Mouse (Mus musculus): Measurements from ENCODE around the gene Tmtc4. TPM values are rescaled to one million over a fixed set of nuclear protein-coding genes. Genes with fewer than 3 reads are reported as not detected.
A peak's percentile ranks its signal among the peaks of the same experiment; 100 is the strongest.

Tmtc4 gene
- total and polyA plus RNA-seq, 3 experiments, result 5.7 to 10.2 (median 7.3) TPM

GRCm38 (mm10) chr14:122942757-122943474, 40.9 kb downstream of the Tmtc4 start:
- 93% methylated on average over 4 of the region's 4 CpGs for WGBS
- no peaks in the 10 kb centered on the region for H3K4me1 ChIP-seq (ENCODE audit: control insufficient read depth, insufficient read depth, low read length)
- TF ChIP-seq POLR2A (IDR thresholded peaks at IDR 0.05; ENCODE audit: insufficient read depth, low read depth, low read length) (no peak), EP300 (IDR thresholded peaks at IDR 0.05; ENCODE audit: insufficient read depth, low read depth, low read length) (no peak), CTCF (IDR thresholded peaks at IDR 0.05) (no peak)
- no peaks in the 10 kb centered on the region for H3K36me3 ChIP-seq (ENCODE audit: control insufficient read depth, insufficient read depth, low read length)
- no peak overlapping the region for H3K9ac ChIP-seq (ENCODE audit: low read depth, low read length)
- H3K27me3 ChIP-seq (ENCODE audit: control insufficient read depth, insufficient read depth, low read length), result no peaks in the 10 kb centered on the region
- H3K79me2 ChIP-seq (replicated peaks; ENCODE audit: control insufficient read depth, insufficient read depth, low read length), result no peaks in the 10 kb centered on the region
- no peak overlapping the region for H3K4me3 ChIP-seq
- intact Hi-C loops (cut with DNase I), result no loop called here
- H3K27ac ChIP-seq, result no peak overlapping the region
- no peak for DNase-seq

GRCm38 (mm10) chr14:122936460-122936859, 47.4 kb downstream of the Tmtc4 start:
- no peaks in the 10 kb centered on the region for H3K79me2 ChIP-seq (replicated peaks; ENCODE audit: control insufficient read depth, insufficient read depth, low read length)
- no peak overlapping the region for H3K27ac ChIP-seq
- H3K27me3 ChIP-seq (ENCODE audit: control insufficient read depth, insufficient read depth, low read length), result no peaks in the 10 kb centered on the region
- WGBS, result 90% methylated on average over 1 of the region's 1 CpGs
- H3K4me1 ChIP-seq (ENCODE audit: control insufficient read depth, insufficient read depth, low read length), result no peaks in the 10 kb centered on the region
- DNase-seq, result no peak
- no peak for TF ChIP-seq POLR2A (IDR thresholded peaks at IDR 0.05; ENCODE audit: insufficient read depth, low read depth, low read length)
- 0 out of 2 replicates have a peak, but pooled peaks have one; percentile 5 for TF ChIP-seq CTCF (IDR thresholded peaks at IDR 0.05)
- H3K36me3 ChIP-seq (ENCODE audit: control insufficient read depth, insufficient read depth, low read length), result no peaks in the 10 kb centered on the region
- intact Hi-C loops (cut with DNase I), result no loop called here
- no peak overlapping the region for H3K9ac ChIP-seq (ENCODE audit: low read depth, low read length)
- no peak overlapping the region for H3K4me3 ChIP-seq

DNA sequence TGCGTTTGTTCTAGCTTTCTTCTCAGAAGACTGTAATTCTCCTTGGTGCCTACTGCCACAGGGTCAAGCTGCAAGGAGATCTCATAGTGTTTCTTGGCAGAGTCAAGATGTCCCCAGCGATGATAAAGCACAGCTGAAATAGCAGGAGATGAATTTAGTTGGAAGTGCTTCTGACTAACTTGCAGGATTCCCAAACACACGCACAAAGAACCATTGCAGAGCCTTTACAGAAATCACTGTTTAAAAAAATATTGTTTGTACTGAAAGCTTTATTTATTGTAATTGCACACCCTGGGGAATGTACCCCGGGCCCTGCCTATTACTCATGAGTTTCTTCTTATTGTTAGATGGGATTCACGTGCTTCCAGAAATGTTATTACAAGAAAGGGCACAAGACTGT, 63.8 kb downstream of the Tmtc4 start:
- no peak overlapping the region for H3K27ac ChIP-seq
- H3K4me3 ChIP-seq, result no peak overlapping the region
- H3K4me1 ChIP-seq (ENCODE audit: control insufficient read depth, insufficient read depth, low read length), result no peaks in the 10 kb centered on the region
- intact Hi-C loops (cut with DNase I), result no loop called here
- WGBS, result 54% methylated on average over 5 of the region's 5 CpGs
- H3K36me3 ChIP-seq (ENCODE audit: control insufficient read depth, insufficient read depth, low read length), result no peaks in the 10 kb centered on the region
- no peak overlapping the region for H3K9ac ChIP-seq (ENCODE audit: low read depth, low read length)
- H3K27me3 ChIP-seq (ENCODE audit: control insufficient read depth, insufficient read depth, low read length), result no peaks in the 10 kb centered on the region
- H3K79me2 ChIP-seq (replicated peaks; ENCODE audit: control insufficient read depth, insufficient read depth, low read length), result no peaks in the 10 kb centered on the region
- TF ChIP-seq CTCF (IDR thresholded peaks at IDR 0.05) (no peak), EP300 (IDR thresholded peaks at IDR 0.05; ENCODE audit: insufficient read depth, low read depth, low read length) (no peak), POLR2A (IDR thresholded peaks at IDR 0.05; ENCODE audit: insufficient read depth, low read depth, low read length) (no peak)
- no peak for DNase-seq

DNA sequence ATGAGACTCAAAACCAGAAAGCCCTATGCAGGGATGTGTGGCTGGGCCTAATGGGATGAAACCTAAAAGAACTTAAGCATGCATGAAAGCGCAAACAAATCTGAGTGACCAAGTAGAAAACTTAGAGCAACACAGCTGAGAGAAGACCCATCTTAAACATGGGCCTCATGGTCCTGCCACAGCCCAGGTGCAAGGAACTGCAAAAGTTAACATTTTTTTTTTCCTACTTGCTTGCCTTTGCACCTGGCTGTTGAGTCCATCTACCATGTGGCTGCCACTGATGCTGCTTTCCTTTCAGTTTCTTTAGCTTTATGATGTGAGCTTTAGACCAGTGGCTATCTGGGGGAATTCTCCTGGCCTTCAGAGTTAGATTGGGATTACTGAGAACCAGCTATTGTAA, 66.2 kb downstream of the Tmtc4 start:
- intact Hi-C loops (cut with DNase I), result no loop called here
- 97% methylated on average over 1 of the region's 1 CpGs for WGBS
- Histone ChIP-seq H3K4me3 (no peak overlapping the region), H3K79me2 (replicated peaks; ENCODE audit: control insufficient read depth, insufficient read depth, low read length) (no peaks in the 10 kb centered on the region), H3K4me1 (ENCODE audit: control insufficient read depth, insufficient read depth, low read length) (no peaks in the 10 kb centered on the region; the same call in 1 of the 2 replicates), H3K36me3 (ENCODE audit: control insufficient read depth, insufficient read depth, low read length) (no peaks in the 10 kb centered on the region), H3K9ac (ENCODE audit: low read depth, low read length) (no peak overlapping the region), H3K27ac (no peak overlapping the region), H3K27me3 (ENCODE audit: control insufficient read depth, insufficient read depth, low read length) (no peaks in the 10 kb centered on the region)
- TF ChIP-seq CTCF (IDR thresholded peaks at IDR 0.05) (no peak), POLR2A (IDR thresholded peaks at IDR 0.05; ENCODE audit: insufficient read depth, low read depth, low read length) (no peak), EP300 (IDR thresholded peaks at IDR 0.05; ENCODE audit: insufficient read depth, low read depth, low read length) (no peak)
- no peak for DNase-seq

GRCm38 (mm10) chr14:122913657-122914056, 70.2 kb downstream of the Tmtc4 start, which contains the start of gene Ggact:
TSS of gene Ggact (minus strand) at chr14:122913757.
- Histone ChIP-seq H3K9ac (ENCODE audit: low read depth, low read length) (peak within 1 kb of the TSS; percentile 91), H3K4me3 (peak within 1 kb of the TSS; percentile 74), H3K4me1 (ENCODE audit: control insufficient read depth, insufficient read depth, low read length) (peaks cover 2% of the 10 kb centered on the region; the same call in 1 of the 2 replicates), H3K27ac (peak within 1 kb of the TSS; percentile 79), H3K36me3 (ENCODE audit: control insufficient read depth, insufficient read depth, low read length) (no peaks in the 10 kb centered on the region), H3K79me2 (replicated peaks; ENCODE audit: control insufficient read depth, insufficient read depth, low read length) (no peaks in the 10 kb centered on the region), H3K27me3 (ENCODE audit: control insufficient read depth, insufficient read depth, low read length) (no peaks in the 10 kb centered on the region)
- TF ChIP-seq POLR2A (IDR thresholded peaks at IDR 0.05; ENCODE audit: insufficient read depth, low read depth, low read length) (no peak), EP300 (IDR thresholded peaks at IDR 0.05; ENCODE audit: insufficient read depth, low read depth, low read length) (no peak), CTCF (IDR thresholded peaks at IDR 0.05) (no peak)
- DNase-seq, result no peak
- intact Hi-C loops (cut with DNase I), result loop anchor here (2.0 kb wide), 1 partner anchor 69 kb away; no protein-coding TSS in a partner anchor
- WGBS, result 85% methylated on average over 6 of the region's 6 CpGs

- DNase-seq, result peak; percentile 77 to 79
Observed at GRCm38 (mm10) chr14:122912812-122913498, 70.9 kb downstream of the Tmtc4 start.

More at GRCm38 (mm10) chr14:122912812-122913498, 70.9 kb downstream of the Tmtc4 start:
- Histone ChIP-seq H3K4me3 (peak overlapping the region; percentile 74), H3K79me2 (replicated peaks; ENCODE audit: control insufficient read depth, insufficient read depth, low read length) (no peaks in the 10 kb centered on the region), H3K27ac (peak overlapping the region; percentile 79), H3K27me3 (ENCODE audit: control insufficient read depth, insufficient read depth, low read length) (no peaks in the 10 kb centered on the region), H3K4me1 (ENCODE audit: control insufficient read depth, insufficient read depth, low read length) (peaks cover 2% of the 10 kb centered on the region; the same call in 1 of the 2 replicates), H3K36me3 (ENCODE audit: control insufficient read depth, insufficient read depth, low read length) (no peaks in the 10 kb centered on the region), H3K9ac (ENCODE audit: low read depth, low read length) (peak overlapping the region; percentile 91)
- intact Hi-C loops (cut with DNase I), result loop anchor here (2.0 kb wide), 1 partner anchor 70 kb away; no protein-coding TSS in a partner anchor
- TF ChIP-seq CTCF (IDR thresholded peaks at IDR 0.05), result 0 out of 2 replicates have a peak, but pooled peaks have one; percentile 9
- TF ChIP-seq EP300 (IDR thresholded peaks at IDR 0.05; ENCODE audit: insufficient read depth, low read depth, low read length), result no peak
- under 1% methylated on average over 57 of the region's 58 CpGs for WGBS

All from heart, adult 2 months (tissue).